9 mouse cellular contexts compared by ENCODE assay signal in the genomic region with DNA sequence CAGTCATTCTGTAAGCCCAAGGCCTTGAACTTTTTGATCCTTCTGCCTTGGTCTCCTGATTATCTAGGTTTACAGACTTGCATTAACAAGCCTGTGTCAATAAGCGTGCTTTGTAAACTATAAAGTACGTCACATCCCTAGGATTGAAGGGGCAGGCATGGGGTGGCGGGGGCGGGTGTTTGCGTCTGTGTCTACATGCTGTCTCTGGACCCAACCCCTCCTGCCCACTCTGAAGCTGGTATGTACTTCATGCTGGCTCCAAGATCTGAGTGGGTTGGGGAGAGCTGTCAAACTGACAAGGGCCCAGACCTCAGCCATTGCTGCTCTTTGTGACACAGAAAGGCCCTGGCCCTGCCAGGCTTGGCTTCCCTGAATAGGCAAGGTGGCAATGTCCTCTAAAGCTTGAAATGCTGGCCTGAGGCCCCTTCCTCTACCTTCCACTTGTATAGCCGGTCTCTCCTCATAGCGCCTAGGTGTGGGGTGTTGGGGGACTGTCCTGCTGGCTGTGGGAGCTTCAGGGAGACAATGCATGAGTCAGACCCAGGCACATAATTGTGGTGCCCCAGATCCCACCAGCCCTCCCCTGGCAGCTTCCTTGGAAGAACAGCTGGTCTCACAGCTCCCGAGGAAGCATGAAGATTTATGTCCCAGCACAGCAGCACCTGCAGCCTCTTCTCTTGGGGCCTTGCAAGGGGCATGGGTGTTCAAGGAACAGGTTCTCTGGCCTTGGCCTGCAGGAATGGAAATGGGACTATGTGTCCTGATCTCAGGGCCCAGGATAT. TPM values are rescaled to one million over a fixed set of nuclear protein-coding genes. Genes with fewer than 3 reads are reported as not detected.
DNase-seq lines count a peak whose midpoint lies in the region; ATAC-seq and TF ChIP-seq lines count a peak whose summit lies in the region.
"Had no signal": no experiment of that assay in that cellular context is flagged by ENCODE, and none has a peak within 500 bp of the region (broad histone marks: within the 10 kb centered on the region; RNA-seq: fewer than 3 reads in every experiment).

No protein-coding gene starts in this region.

- TF ChIP-seq CTCF in kidney, postnatal 0 days (IDR thresholded peaks at IDR 0.05; ENCODE audit: low read depth), result no peak
- TF ChIP-seq CTCF in cortical plate, adult 2 months (IDR thresholded peaks at IDR 0.05; ENCODE audit: extremely low read depth, insufficient read depth, low read length), result no peak

- TF ChIP-seq POLR2A in cortical plate, adult 2 months (IDR thresholded peaks at IDR 0.05; ENCODE audit: extremely low read depth, insufficient read depth, low read length), result no peak

- no peaks in the 10 kb centered on the region for H3K27me3 ChIP-seq in forebrain, embryonic 12.5 days
- no peaks in the 10 kb centered on the region for H3K27me3 ChIP-seq in forebrain, embryonic 11.5 days (ENCODE audit: control insufficient read depth, insufficient read depth, low read length)
- H3K27me3 ChIP-seq in kidney, postnatal 0 days (ENCODE audit: insufficient read depth, low read length), result no peaks in the 10 kb centered on the region
- H3K27me3 ChIP-seq: Patski had no signal

- WGBS in forebrain, embryonic 12.5 days, result 79% methylated on average over 8 of the region's 8 CpGs
- WGBS in forebrain, embryonic 11.5 days, result 89% methylated on average over 8 of the region's 8 CpGs
- 59% methylated on average over 8 of the region's 8 CpGs for WGBS in kidney, postnatal 0 days

- no peak for ATAC-seq in forebrain, embryonic 12.5 days (ENCODE audit: low FRiP score)
- ATAC-seq in forebrain, embryonic 11.5 days (replicated peaks; ENCODE audit: low FRiP score), result no peak
- no peak for ATAC-seq in kidney, postnatal 0 days (replicated peaks; ENCODE audit: low FRiP score, low read depth)
- ATAC-seq: Patski had no signal

- DNase-seq in forebrain, embryonic 11.5 days (ENCODE audit: low spot score), result no peak
- DNase-seq in kidney, postnatal 0 days (ENCODE audit: low spot score), result peak; percentile 40
- DNase-seq in kidney, adult 11 months, result no peak
- peak; percentile 28 for DNase-seq in lung, postnatal 36 days
- no peak for DNase-seq in spleen, postnatal 36 days (ENCODE audit: low spot score in 2 of 2)
- no peak for DNase-seq in urinary bladder, adult 2 months (ENCODE audit: low spot score)

- H3K27ac ChIP-seq in forebrain, embryonic 12.5 days, result 0 out of 2 replicates have a peak overlapping the region, but pooled peaks have one; percentile 5
- no peak overlapping the region for H3K27ac ChIP-seq in forebrain, embryonic 11.5 days (ENCODE audit: low read depth, low read length)
- 0 out of 2 replicates have a peak overlapping the region, but pooled peaks have one; percentile 27 for H3K27ac ChIP-seq in kidney, postnatal 0 days
- peak overlapping the region; percentile 61; the same call in 1 of the 2 replicates for H3K27ac ChIP-seq in cortical plate, adult 2 months (ENCODE audit: insufficient read depth, low read length)

- peaks cover 6% of the 10 kb centered on the region for H3K36me3 ChIP-seq in forebrain, embryonic 12.5 days (replicated peaks)
- no peaks in the 10 kb centered on the region for H3K36me3 ChIP-seq in forebrain, embryonic 11.5 days (ENCODE audit: control insufficient read depth, insufficient read depth, low read length)
- H3K36me3 ChIP-seq in kidney, postnatal 0 days (ENCODE audit: insufficient read depth, low read length), result no peaks in the 10 kb centered on the region

- H3K4me2 ChIP-seq in forebrain, embryonic 12.5 days, result no peak overlapping the region
- no peak overlapping the region for H3K4me2 ChIP-seq in forebrain, embryonic 11.5 days (ENCODE audit: low read depth, low read length, severe bottlenecking)
- H3K4me2 ChIP-seq in kidney, postnatal 0 days (ENCODE audit: low read length), result no peak overlapping the region

- H3K4me1 ChIP-seq in forebrain, embryonic 12.5 days, result peaks cover 13% of the 10 kb centered on the region; the same call in 1 of the 2 replicates
- H3K4me1 ChIP-seq in forebrain, embryonic 11.5 days (replicated peaks; ENCODE audit: control insufficient read depth, insufficient read depth, low read length), result peaks cover 4% of the 10 kb centered on the region; the same call in 1 of the 2 replicates
- peaks cover 6% of the 10 kb centered on the region; the same call in 1 of the 2 replicates for H3K4me1 ChIP-seq in kidney, postnatal 0 days (replicated peaks; ENCODE audit: insufficient read depth, low read length)
- H3K4me1 ChIP-seq in cortical plate, adult 2 months (ENCODE audit: control insufficient read depth, insufficient read depth, low read length), result peaks cover 3% of the 10 kb centered on the region; the same call in 1 of the 2 replicates

- no peak overlapping the region for H3K9ac ChIP-seq in forebrain, embryonic 12.5 days
- no peak overlapping the region for H3K9ac ChIP-seq in forebrain, embryonic 11.5 days (ENCODE audit: low read length)
- no peak overlapping the region for H3K9ac ChIP-seq in kidney, postnatal 0 days (ENCODE audit: low read depth, low read length)

- no peak overlapping the region for H3K4me3 ChIP-seq in forebrain, embryonic 12.5 days (replicated peaks)
- no peak overlapping the region for H3K4me3 ChIP-seq in forebrain, embryonic 11.5 days (ENCODE audit: low read depth, low read length)
- H3K4me3 ChIP-seq in kidney, postnatal 0 days (replicated peaks; ENCODE audit: low read depth, low read length), result no peak overlapping the region
- H3K4me3 ChIP-seq in cortical plate, adult 2 months (ENCODE audit: insufficient read depth, low read length), result no peak overlapping the region

- no peaks in the 10 kb centered on the region for H3K9me3 ChIP-seq in forebrain, embryonic 12.5 days
- no peaks in the 10 kb centered on the region for H3K9me3 ChIP-seq in forebrain, embryonic 11.5 days (ENCODE audit: control insufficient read depth, low read length)
- H3K9me3 ChIP-seq in kidney, postnatal 0 days (replicated peaks; ENCODE audit: low read length), result no peaks in the 10 kb centered on the region

RNA-seq across cellular contexts. Expression of a gene that starts 28.4 kb away (rescaled TPM):
- polyA plus RNA-seq in forebrain, embryonic 12.5 days (2016; fragmentation: Nextera tagmentation; extraction: Ambion mirVana), result 29.9 and 34.4 TPM in 2 replicates
- polyA plus RNA-seq in forebrain, embryonic 11.5 days (2014; fragmentation: Nextera tagmentation; extraction: Ambion mirVana), result 18.6 and 19.1 TPM in 2 replicates
- 11.8 and 13.5 TPM in 2 replicates for polyA plus RNA-seq in kidney, postnatal 0 days (2015; fragmentation: Nextera tagmentation; extraction: Ambion mirVana)
- 31.0 and 33.8 TPM in 2 replicates for polyA plus RNA-seq in cortical plate, adult 2 months (2012; rRNA removed)
- polyA plus RNA-seq in urinary bladder, adult 2 months (2012; rRNA removed), result 15.8 and 20.9 TPM in 2 replicates

RNA-seq across cellular contexts. Expression of a gene that starts 56.2 kb away (rescaled TPM):
- polyA plus RNA-seq in forebrain, embryonic 12.5 days (2016; fragmentation: Nextera tagmentation; extraction: Ambion mirVana), result 5.6 and 6.8 TPM in 2 replicates
- 4.7 and 5.5 TPM in 2 replicates for polyA plus RNA-seq in forebrain, embryonic 11.5 days (2014; fragmentation: Nextera tagmentation; extraction: Ambion mirVana)
- 0.97 and 1.3 TPM in 2 replicates for polyA plus RNA-seq in kidney, postnatal 0 days (2015; fragmentation: Nextera tagmentation; extraction: Ambion mirVana)
- polyA plus RNA-seq in cortical plate, adult 2 months (2012; rRNA removed), result 2.2 and 3.5 TPM in 2 replicates
- 0.81 and 1.5 TPM in 2 replicates for polyA plus RNA-seq in urinary bladder, adult 2 months (2012; rRNA removed)

RNA-seq across cellular contexts. Expression of a gene that starts 56.6 kb away (rescaled TPM):
- polyA plus RNA-seq in forebrain, embryonic 12.5 days (2016; fragmentation: Nextera tagmentation; extraction: Ambion mirVana), result 425 and 501 TPM in 2 replicates
- polyA plus RNA-seq in forebrain, embryonic 11.5 days (2014; fragmentation: Nextera tagmentation; extraction: Ambion mirVana), result 239 and 255 TPM in 2 replicates
- 819 and 983 TPM in 2 replicates for polyA plus RNA-seq in kidney, postnatal 0 days (2015; fragmentation: Nextera tagmentation; extraction: Ambion mirVana)
- 18.0 and 23.7 TPM in 2 replicates for polyA plus RNA-seq in cortical plate, adult 2 months (2012; rRNA removed)
- 473 and 550 TPM in 2 replicates for polyA plus RNA-seq in urinary bladder, adult 2 months (2012; rRNA removed)

Comparison
In these comparisons a context has a peak if more than half of its experiments do, and no peak if none do; other contexts are left out.
1. DNase-seq: peak in kidney, postnatal 0 days (single experiment) and lung, postnatal 36 days (single experiment); none in forebrain, embryonic 11.5 days (single experiment), kidney, adult 11 months (single experiment), spleen, postnatal 36 days (0 of 2) and urinary bladder, adult 2 months (single experiment).